Mouse (Mus musculus) thymus, adult 2 months (tissue): ENCODE data around the gene Nudt6. TPM values are rescaled to one million over a fixed set of nuclear protein-coding genes. Genes with fewer than 3 reads are reported as not detected.

ENCODE experiments used
- DNase-seq: peaks from one replicate; pipeline ENCODE4 v3.0.0; 2021
- H3K27ac ChIP-seq: fragments of 200-500 bp; 2 replicates; pipeline ENCODE4 v1.5.1; 2012; ENCODE audit warnings: low read length, control low read depth; ENCODE audit not compliant: control insufficient read depth, insufficient read depth
- H3K27me3 ChIP-seq: fragments of 200-500 bp; 2 replicates; pipeline ENCODE4 v1.6.1; 2012; ENCODE audit warnings: mild to moderate bottlenecking, low read length, moderate library complexity, mixed read lengths; ENCODE audit not compliant: control insufficient read depth, insufficient read depth
- H3K36me3 ChIP-seq: fragments of 200-500 bp; 2 replicates; pipeline ENCODE4 v1.6.1; 2012; ENCODE audit warnings: mild to moderate bottlenecking, low read length, moderate library complexity; ENCODE audit not compliant: control insufficient read depth, insufficient read depth
- H3K4me1 ChIP-seq: fragments of 200-500 bp; replicated peaks from 2 replicates; pipeline ENCODE4 v1.6.1; 2012; ENCODE audit warnings: low read length; ENCODE audit not compliant: control insufficient read depth, insufficient read depth
- H3K4me3 ChIP-seq: fragments of 200-500 bp; 2 replicates; pipeline ENCODE4 v1.5.1; 2012; ENCODE audit warnings: mild to moderate bottlenecking, low read length, control low read depth, moderate library complexity; ENCODE audit not compliant: control insufficient read depth, insufficient read depth
- CTCF ChIP-seq: fragments of 200-500 bp; IDR thresholded peaks from 2 replicates; pipeline ENCODE4 v1.5.1; 2012; ENCODE audit warnings: mild to moderate bottlenecking, control low read depth, low read length, moderate library complexity, borderline replicate concordance; ENCODE audit not compliant: control insufficient read depth, poor library complexity, insufficient read depth; ENCODE audit errors: extremely low read depth
- POLR2A ChIP-seq: fragments of 200-500 bp; IDR thresholded peaks from 2 replicates; pipeline ENCODE4 v1.6.1; 2012; ENCODE audit warnings: mild to moderate bottlenecking, low read length, control low read depth, moderate library complexity; ENCODE audit not compliant: control insufficient read depth, poor library complexity, insufficient read depth; ENCODE audit errors: extremely low read depth
- WGBS: fragments of 180-500 bp; shearing (Covaris S2); methylation state at CpG from one replicate; pipeline ENCODE4 v1.1.7; 2018; 5-methylcytosine and 5-hydroxymethylcytosine counted together
- polyA plus RNA-seq: library from polyadenylated mRNA; depleted of rRNA; stranded (reverse); fragments of >200 nt; gene quantifications from 2 replicates; pipeline ENCODE4 v1.2.3, GENCODE M21; 2012

The Nudt6 gene
- polyA plus RNA-seq, 1 experiment: 18.7 TPM

DNA sequence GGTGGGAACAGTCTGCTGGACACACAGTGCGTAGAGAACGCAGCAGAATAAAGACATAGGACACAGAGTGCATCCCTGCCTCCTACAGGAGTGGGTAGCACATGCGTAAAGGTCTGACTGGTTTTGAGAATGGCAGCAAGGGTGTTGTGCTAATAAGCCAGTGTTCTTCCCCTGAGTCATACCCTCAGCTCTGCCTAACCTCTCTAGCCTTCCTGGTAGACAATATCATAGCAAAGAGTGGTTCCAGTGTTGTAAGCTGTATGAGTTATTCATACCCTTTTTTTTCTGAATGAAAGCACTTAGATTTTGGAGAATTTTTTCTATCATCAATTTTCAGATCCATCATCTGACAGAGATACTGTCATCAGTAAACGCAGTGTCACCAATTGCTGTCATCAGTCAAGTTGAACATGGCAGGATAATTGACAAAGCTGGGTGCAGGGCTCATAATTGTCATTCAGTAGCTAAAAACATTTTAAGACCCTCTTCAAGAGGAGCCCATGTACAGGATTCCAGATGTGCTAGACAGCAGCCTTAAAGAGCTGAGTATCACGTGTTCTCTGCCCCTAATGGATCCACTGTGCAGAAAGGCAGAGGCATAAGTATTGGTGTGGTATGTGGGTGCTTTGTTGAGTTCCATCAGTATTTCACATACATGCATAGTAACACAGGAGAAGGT, 22.9 kb downstream of the Nudt6 start:
- no peaks in the 10 kb centered on the region for H3K36me3 ChIP-seq
- TF ChIP-seq CTCF: no peak
- TF ChIP-seq POLR2A: no peak
- DNase-seq: no peak
- no peaks in the 10 kb centered on the region for H3K4me1 ChIP-seq
- H3K27ac ChIP-seq: no peak overlapping the region
- no peaks in the 10 kb centered on the region for H3K27me3 ChIP-seq
- no peak overlapping the region for H3K4me3 ChIP-seq
- WGBS: 99% methylated on average over 5 of the region's 5 CpGs

- Histone ChIP-seq H3K27me3 (no peaks in the 10 kb centered on the region), H3K27ac (no peak overlapping the region), H3K4me1 (no peaks in the 10 kb centered on the region; the same call in 1 of the 2 replicates), H3K36me3 (no peaks in the 10 kb centered on the region), H3K4me3 (no peak overlapping the region)
- DNase-seq: no peak
- no peak for TF ChIP-seq POLR2A
- TF ChIP-seq CTCF: no peak
- WGBS: 88% methylated on average over 6 of the region's 6 CpGs
These were observed 32.7 kb downstream of the Nudt6 start for GRCm38 (mm10) chr3:37387310-37387709.

DNA sequence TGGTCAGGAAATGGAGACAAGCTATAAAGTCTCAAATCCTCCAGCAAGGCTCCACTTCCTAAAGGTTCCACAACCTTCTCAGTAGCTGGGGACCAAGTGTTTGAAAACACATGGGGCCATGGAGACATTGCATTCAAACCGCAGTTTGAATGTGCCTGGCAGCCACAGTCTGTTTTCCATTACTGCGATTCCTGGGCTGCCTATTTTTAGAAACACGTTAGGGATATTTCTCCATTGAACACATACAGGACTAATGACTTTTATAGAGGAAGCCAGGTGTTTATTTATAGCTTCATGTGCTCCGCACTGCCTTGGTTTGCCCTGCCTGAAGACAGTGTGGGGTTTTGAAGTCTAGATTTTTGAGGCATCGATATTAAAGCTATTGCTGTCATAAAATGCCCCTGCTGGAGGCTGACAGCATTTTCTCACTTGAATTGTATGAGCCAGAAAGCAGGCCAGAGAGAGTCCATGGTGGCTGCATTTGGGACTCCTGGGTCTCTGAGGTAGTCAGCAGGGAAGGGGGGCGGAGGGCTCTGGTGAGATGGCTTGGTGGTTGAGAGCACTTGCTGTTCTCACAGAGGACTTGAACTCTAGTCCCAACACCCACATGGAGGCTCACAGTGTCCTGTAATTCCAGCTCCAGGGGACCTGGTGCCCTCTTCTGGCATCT, 36.8 kb downstream of the Nudt6 start:
- DNase-seq: no peak
- Histone ChIP-seq H3K4me3 (no peak overlapping the region), H3K27me3 (no peaks in the 10 kb centered on the region), H3K27ac (no peak overlapping the region), H3K4me1 (no peaks in the 10 kb centered on the region; the same call in 1 of the 2 replicates), H3K36me3 (no peaks in the 10 kb centered on the region)
- no peak for TF ChIP-seq CTCF
- no peak for TF ChIP-seq POLR2A
- 94% methylated on average over 6 of the region's 6 CpGs for WGBS

DNA sequence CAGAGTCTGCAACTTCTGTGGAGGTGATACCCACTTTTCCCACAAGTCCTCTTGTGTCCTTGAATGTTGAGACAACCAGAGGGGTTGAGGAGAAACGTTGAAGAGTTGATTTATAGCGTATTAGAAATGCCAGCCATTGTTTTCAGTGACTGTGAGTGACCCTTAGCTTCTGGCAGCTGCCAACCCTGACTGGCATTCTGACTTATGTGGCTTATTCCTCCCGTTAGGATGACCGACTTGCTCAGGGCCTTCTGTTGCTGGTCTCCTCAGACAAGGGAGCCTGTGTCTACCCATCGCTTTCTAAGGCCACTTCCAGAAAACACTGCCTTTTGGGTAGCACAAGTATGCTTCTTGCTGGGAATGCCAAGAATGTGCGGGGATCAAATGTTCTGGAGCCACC, 38.6 kb downstream of the Nudt6 start:
- 77% methylated on average over 6 of the region's 6 CpGs for WGBS
- H3K4me1 ChIP-seq: no peaks in the 10 kb centered on the region
- H3K27me3 ChIP-seq: no peaks in the 10 kb centered on the region
- no peak for DNase-seq
- H3K27ac ChIP-seq: no peak overlapping the region
- H3K36me3 ChIP-seq: no peaks in the 10 kb centered on the region
- no peak overlapping the region for H3K4me3 ChIP-seq
- TF ChIP-seq CTCF (no peak), POLR2A (no peak)

DNA sequence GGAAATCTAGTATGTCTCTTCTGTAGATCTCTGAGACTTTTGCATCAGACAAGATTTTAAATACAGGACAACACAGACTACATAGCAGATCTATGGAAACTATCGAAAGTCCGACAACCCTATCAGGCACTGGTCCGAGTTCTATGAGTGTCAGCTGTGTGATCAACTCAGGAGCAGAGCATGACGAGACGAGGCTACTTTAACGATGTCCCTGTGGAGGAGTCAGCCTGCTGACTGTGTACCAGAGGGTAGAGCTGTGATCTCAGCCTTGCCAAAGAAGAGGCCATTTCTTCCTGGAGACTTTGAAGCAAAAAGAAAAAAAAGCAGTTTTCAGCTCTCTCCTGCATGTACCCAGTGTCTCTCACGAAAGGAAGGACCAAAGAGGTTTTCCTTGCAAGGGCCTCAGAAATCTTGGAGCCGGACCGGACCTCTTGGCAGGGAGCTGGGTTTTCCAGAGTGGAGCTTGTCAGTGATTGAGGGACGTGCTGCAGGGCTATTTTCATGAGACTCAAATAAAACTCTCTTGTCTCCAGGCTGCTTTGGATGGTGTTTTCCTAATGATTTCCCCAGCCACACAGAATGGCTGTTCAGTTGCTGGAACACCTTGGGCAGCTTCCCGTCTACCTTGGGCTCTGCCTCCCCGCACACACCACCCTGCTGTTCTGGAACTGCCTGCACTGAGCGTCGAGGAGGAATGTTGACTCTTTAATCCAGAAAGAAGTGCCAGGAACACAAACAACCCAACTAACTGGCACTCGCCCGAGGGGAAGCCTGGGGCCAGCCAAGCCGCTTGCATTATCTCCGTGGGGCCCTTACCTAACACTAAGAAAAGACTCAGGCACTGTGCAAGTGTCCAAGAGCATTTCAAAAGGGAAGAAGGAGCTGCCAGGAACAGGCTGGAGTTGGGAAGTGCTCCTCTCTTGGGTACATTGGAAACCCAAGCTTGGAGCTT, 39.8 kb downstream of the Nudt6 start:
- H3K4me3 ChIP-seq: no peak overlapping the region
- DNase-seq: no peak
- no peaks in the 10 kb centered on the region for H3K36me3 ChIP-seq
- no peak overlapping the region for H3K27ac ChIP-seq
- no peaks in the 10 kb centered on the region for H3K27me3 ChIP-seq
- WGBS: 89% methylated on average over 18 of the region's 18 CpGs
- TF ChIP-seq CTCF (no peak), POLR2A (no peak)
- no peaks in the 10 kb centered on the region for H3K4me1 ChIP-seq

DNA sequence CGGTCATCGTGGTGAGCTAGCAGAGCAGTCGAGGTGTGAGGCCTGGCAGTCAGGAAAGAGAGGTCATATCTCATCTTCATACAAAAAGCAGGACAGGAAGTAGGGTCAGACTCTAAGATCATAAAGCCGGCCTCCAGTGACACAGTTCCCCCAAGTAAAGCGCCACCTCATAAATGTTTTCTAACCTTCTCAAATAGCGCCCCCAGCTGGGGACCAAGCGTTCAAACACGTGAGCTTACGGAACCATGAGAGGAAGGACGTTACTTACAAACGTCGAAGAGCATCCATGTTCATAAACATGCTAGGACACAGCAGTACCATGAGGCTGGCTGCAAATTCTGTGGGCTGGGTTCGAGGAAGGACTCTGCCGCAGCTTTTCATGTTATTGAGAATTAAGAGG, 40.8 kb downstream of the Nudt6 start:
- no peak overlapping the region for H3K27ac ChIP-seq
- 88% methylated on average over 14 of the region's 14 CpGs for WGBS
- no peaks in the 10 kb centered on the region for H3K4me1 ChIP-seq

More for the DNA sequence above, 40.8 kb downstream of the Nudt6 start:
- no peaks in the 10 kb centered on the region for H3K36me3 ChIP-seq
- DNase-seq: no peak
- TF ChIP-seq POLR2A: no peak
- no peak for TF ChIP-seq CTCF
- H3K27me3 ChIP-seq: no peaks in the 10 kb centered on the region
- H3K4me3 ChIP-seq: no peak overlapping the region
